Mouse (Mus musculus) megakaryocyte, embryonic 14.5 days (primary cell): ENCODE results near the gene Tdgf1.

ENCODE experiments used
- FLI1 ChIP-seq: IDR thresholded peaks from 2 replicates; pipeline ENCODE4 v1.6.1; 2012; ENCODE audit warnings: low read length, inconsistent platforms, mixed read lengths
- GATA1 ChIP-seq: IDR thresholded peaks from 3 replicates; pipeline ENCODE4 v1.6.1; 2012; ENCODE audit warnings: mixed read lengths, low read length, inconsistent platforms, borderline replicate concordance

DNA sequence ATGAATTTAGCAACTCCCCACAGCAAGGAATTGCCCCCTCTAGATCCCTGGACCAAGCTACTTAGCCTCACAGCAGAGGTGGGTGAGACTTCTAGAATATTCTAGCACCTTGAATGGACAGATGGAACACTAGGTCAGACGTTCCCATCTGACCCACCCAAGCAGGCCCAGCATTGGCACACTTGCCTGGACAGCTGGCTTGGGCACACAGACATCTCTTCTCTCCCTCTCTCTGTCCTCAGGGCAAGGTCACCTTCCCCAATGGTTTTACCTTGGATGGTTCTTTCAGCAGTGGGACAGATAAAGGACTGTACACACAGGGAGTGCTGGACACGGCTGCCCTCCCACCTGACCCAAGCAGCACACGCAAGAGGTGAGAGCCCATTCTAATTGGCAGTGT, 53.4 kb downstream of the Tdgf1 start:
- TF ChIP-seq GATA1 (no peak), FLI1 (no peak)
